Mouse (Mus musculus) bone marrow, adult 2 months (tissue): Measurements from ENCODE around the gene Col7a1.

Experiments used
- CTCF ChIP-seq: fragments of 200-500 bp; IDR thresholded peaks from 2 replicates; pipeline ENCODE4 v1.5.1; 2011; ENCODE audit warnings: low read length, control low read depth; ENCODE audit not compliant: control insufficient read depth, insufficient read depth
- POLR2A ChIP-seq: fragments of 200-500 bp; IDR thresholded peaks from 2 replicates; pipeline ENCODE4 v1.6.1; 2011; ENCODE audit warnings: low read depth, mild to moderate bottlenecking, control low read depth, low read length, borderline replicate concordance; ENCODE audit not compliant: control insufficient read depth

GRCm38 (mm10) chr9:109027521-109027920 lies 74.1 kb downstream of the Col7a1 start:
- no peak for TF ChIP-seq POLR2A
- no peak for TF ChIP-seq CTCF
